Mouse (Mus musculus) MEL (cell line): ENCODE measurements around the gene Tom1l2. TPM values are rescaled to one million over a fixed set of nuclear protein-coding genes. Genes with fewer than 3 reads are reported as not detected.

Experiments
- DNase-seq: peaks from one replicate; pipeline ENCODE4 v3.0.0; 2011; ENCODE audit warnings: low read depth, low spot score
- H3K27ac ChIP-seq: 2 replicates; pipeline ENCODE4 v1.5.1; 2012; ENCODE audit warnings: low read depth, mild to moderate bottlenecking, control low read depth, low read length, moderate library complexity; ENCODE audit not compliant: control insufficient read depth
- H3K27me3 ChIP-seq, 2 experiments: fragments of 150-350 bp in 1 of 2; sonication (generic) in 1 of 2; 2 replicates each; pipeline ENCODE4 v1.6.1; 2012; ENCODE audit warnings: low read length in 2 of 2, mild to moderate bottlenecking in 2 of 2, improper control_type of control experiment in 1 of 2, moderate library complexity in 1 of 2; ENCODE audit not compliant: insufficient read depth in 2 of 2, control insufficient read depth in 1 of 2
- H3K36me3 ChIP-seq, 2 experiments: 2 replicates each; pipeline ENCODE4 v1.6.1; 2012 to 2014; ENCODE audit warnings: low read length in 2 of 2, improper control_type of control experiment in 1 of 2, inconsistent platforms in 1 of 2, mild to moderate bottlenecking in 1 of 2; ENCODE audit not compliant: insufficient read depth in 2 of 2, control insufficient read depth in 1 of 2
- H3K4me1 ChIP-seq, 2 experiments: fragments of 150-350 bp in 1 of 2; sonication (generic) in 1 of 2; 2 replicates each; pipeline ENCODE4 v1.6.1; 2012; ENCODE audit warnings: low read length in 2 of 2, improper control_type of control experiment in 1 of 2, mild to moderate bottlenecking in 1 of 2; ENCODE audit not compliant: insufficient read depth in 2 of 2, control insufficient read depth in 1 of 2
- H3K4me3 ChIP-seq, 2 experiments: fragments of 150-350 bp in 1 of 2; sonication (generic) in 1 of 2; 2 replicates each; pipeline ENCODE4 v1.5.1; 2012; ENCODE audit warnings: low read depth in 2 of 2, low read length in 2 of 2, mild to moderate bottlenecking in 2 of 2, moderate library complexity in 2 of 2, control low read depth in 1 of 2, improper control_type of control experiment in 1 of 2; ENCODE audit not compliant: control insufficient read depth in 1 of 2, insufficient read depth in 1 of 2
- H3K79me2 ChIP-seq: 2 replicates; pipeline ENCODE4 v1.6.1; 2012; ENCODE audit warnings: mild to moderate bottlenecking, low read length, moderate library complexity; ENCODE audit not compliant: control insufficient read depth, poor library complexity, insufficient read depth
- H3K9ac ChIP-seq: 2 replicates; pipeline ENCODE4 v1.6.1; 2012; ENCODE audit warnings: low read depth, mild to moderate bottlenecking, control low read depth, low read length, moderate library complexity; ENCODE audit not compliant: control insufficient read depth, poor library complexity, severe bottlenecking
- H3K9me3 ChIP-seq: fragments of 150-350 bp; sonication (generic); replicated peaks from 2 replicates; pipeline ENCODE4 v1.6.1; 2012; ENCODE audit warnings: mild to moderate bottlenecking, low read length, improper control_type of control experiment, moderate library complexity; ENCODE audit not compliant: insufficient read depth
- BHLHE40 ChIP-seq: IDR thresholded peaks from 2 replicates; pipeline ENCODE4 v1.6.1; 2012; ENCODE audit warnings: low read depth, mild to moderate bottlenecking, inconsistent platforms, low read length, improper control_type of control experiment, borderline replicate concordance
- CHD2 ChIP-seq: IDR thresholded peaks from 2 replicates; pipeline ENCODE4 v1.6.1; 2011; ENCODE audit warnings: low read length, improper control_type of control experiment
- CTCF ChIP-seq, 3 experiments: IDR thresholded peaks in 2 of 3; conservative IDR thresholded peaks in 1 of 3; 2 replicates each; pipeline ENCODE4 v1.5.1; 2011 to 2012; ENCODE audit warnings: low read length in 3 of 3, low read depth in 2 of 3, mild to moderate bottlenecking in 2 of 3, improper control_type of control experiment in 1 of 3, inconsistent platforms in 1 of 3, mixed read lengths in 1 of 3, moderate library complexity in 1 of 3; ENCODE audit not compliant: control insufficient read depth in 1 of 3, insufficient read depth in 1 of 3, poor library complexity in 1 of 3, severe bottlenecking in 1 of 3
- GABPA ChIP-seq: IDR thresholded peaks from 2 replicates; pipeline ENCODE4 v1.6.1; 2012; ENCODE audit warnings: low read depth, mild to moderate bottlenecking, inconsistent platforms, low read length, improper control_type of control experiment, moderate library complexity
- MAFK ChIP-seq: IDR thresholded peaks from 2 replicates; pipeline ENCODE4 v1.6.1; 2011; ENCODE audit warnings: low read depth, mild to moderate bottlenecking, low read length, improper control_type of control experiment, borderline replicate concordance
- MAX ChIP-seq: IDR thresholded peaks from 2 replicates; pipeline ENCODE4 v1.6.1; 2011; ENCODE audit warnings: low read length, improper control_type of control experiment
- MAZ ChIP-seq: IDR thresholded peaks from 2 replicates; pipeline ENCODE4 v1.6.1; 2012; ENCODE audit warnings: low read depth, mild to moderate bottlenecking, inconsistent platforms, low read length, improper control_type of control experiment
- MEF2A ChIP-seq: IDR thresholded peaks from 2 replicates; pipeline ENCODE4 v1.6.1; 2014; ENCODE audit warnings: low read depth, mild to moderate bottlenecking, inconsistent platforms, low read length, improper control_type of control experiment; ENCODE audit not compliant: poor library complexity, insufficient replicate concordance, severe bottlenecking; ENCODE audit errors: extremely low read depth
- MYB ChIP-seq: IDR thresholded peaks from 2 replicates; pipeline ENCODE4 v1.6.1; 2011; ENCODE audit warnings: mild to moderate bottlenecking, low read depth, low read length, improper control_type of control experiment
- MYC ChIP-seq: IDR thresholded peaks from 2 replicates; pipeline ENCODE4 v1.6.1; 2011; ENCODE audit warnings: low read depth, mild to moderate bottlenecking, low read length, improper control_type of control experiment, moderate library complexity
- NELFE ChIP-seq: IDR thresholded peaks from 2 replicates; pipeline ENCODE4 v1.6.1; 2011; ENCODE audit warnings: low read depth, low read length, improper control_type of control experiment
- RCOR1 ChIP-seq: IDR thresholded peaks from 2 replicates; pipeline ENCODE4 v1.6.1; 2012; ENCODE audit warnings: low read depth, mild to moderate bottlenecking, inconsistent platforms, low read length, improper control_type of control experiment
- SIN3A ChIP-seq: IDR thresholded peaks from 2 replicates; pipeline ENCODE4 v1.6.1; 2012; ENCODE audit warnings: low read length, improper control_type of control experiment, inconsistent platforms
- TCF12 ChIP-seq: IDR thresholded peaks from 2 replicates; pipeline ENCODE4 v1.6.1; 2014; ENCODE audit warnings: low read depth, mild to moderate bottlenecking, inconsistent platforms, low read length, improper control_type of control experiment, moderate library complexity
- UBTF ChIP-seq: IDR thresholded peaks from 2 replicates; pipeline ENCODE4 v1.6.1; 2012; ENCODE audit warnings: low read depth, mild to moderate bottlenecking, inconsistent platforms, low read length, improper control_type of control experiment, moderate library complexity, borderline replicate concordance; ENCODE audit not compliant: insufficient read depth
- USF1 ChIP-seq: IDR thresholded peaks from 2 replicates; pipeline ENCODE4 v1.6.1; 2014; ENCODE audit warnings: low read depth, mild to moderate bottlenecking, inconsistent platforms, low read length, improper control_type of control experiment, moderate library complexity
- USF2 ChIP-seq, 2 experiments: IDR thresholded peaks; 2 replicates each; pipeline ENCODE4 v1.6.1; 2011 to 2012; ENCODE audit warnings: improper control_type of control experiment in 2 of 2, low read length in 2 of 2, borderline replicate concordance in 1 of 2, inconsistent platforms in 1 of 2, low read depth in 1 of 2, mild to moderate bottlenecking in 1 of 2; ENCODE audit not compliant: insufficient read depth in 1 of 2
- ZKSCAN1 ChIP-seq: IDR thresholded peaks from 2 replicates; pipeline ENCODE4 v1.6.1; 2012; ENCODE audit warnings: low read depth, mild to moderate bottlenecking, inconsistent platforms, low read length, improper control_type of control experiment, moderate library complexity
- polyA plus RNA-seq, 2 experiments: library from polyadenylated mRNA; stranded (reverse) in 1 of 2; unstranded in 1 of 2; fragments of >175 nt in 1 of 2; fragments of >200 nt in 1 of 2; gene quantifications; 2 replicates each; pipeline versions ENCODE4 v1.2.1 to v1.2.4; 2012; ENCODE audit warnings: low replicate concordance in 2 of 2, low read depth in 1 of 2; ENCODE audit not compliant: insufficient read length in 2 of 2, insufficient read depth in 1 of 2, missing spikeins in 1 of 2
- total RNA-seq: library from RNA; depleted of rRNA; stranded (reverse); fragments of 300-350 nt; gene quantifications from 2 replicates; pipeline ENCODE4 v1.2.3, GENCODE M21; 2012

Gene Tom1l2
- total and polyA plus RNA-seq, 3 experiments: 6.8 to 12.2 TPM; not detected in 1

DNA sequence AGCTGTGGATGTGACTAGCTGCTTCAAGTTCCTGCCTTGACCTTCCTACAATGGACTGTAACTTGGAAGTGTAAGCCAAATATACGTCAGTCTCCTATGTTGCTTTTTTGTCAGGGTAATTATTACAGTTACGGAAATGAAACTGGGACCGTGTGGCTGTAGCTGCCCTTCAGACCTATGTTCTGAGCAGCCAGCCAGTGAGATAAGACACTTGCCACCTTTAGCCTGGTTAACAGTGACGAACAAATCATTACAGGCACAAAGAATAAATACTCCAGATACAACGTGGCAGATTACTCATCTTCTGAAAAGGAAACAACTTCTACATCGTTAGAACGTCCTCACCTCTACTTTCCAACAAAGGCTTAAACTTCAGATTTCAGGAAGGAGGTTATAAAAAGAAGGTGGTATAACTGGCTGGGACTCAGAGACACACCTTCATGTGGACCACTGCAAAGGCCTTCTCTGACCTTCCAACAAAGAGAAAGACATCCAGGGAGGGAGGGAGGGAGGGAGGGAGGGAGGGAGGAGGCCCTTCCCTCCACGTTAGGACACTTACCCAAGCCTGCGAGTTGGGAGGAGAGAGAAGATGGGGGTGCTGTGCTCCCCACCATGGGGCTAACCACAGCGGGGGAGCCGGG, 108.1 kb downstream of the Tom1l2 start:
- no peak for TF ChIP-seq MYC
- no peak for TF ChIP-seq ZKSCAN1
- no peak for TF ChIP-seq TCF12
- TF ChIP-seq SIN3A: no peak
- TF ChIP-seq RCOR1: no peak
- TF ChIP-seq CTCF (IDR thresholded peaks at IDR 0.05 in 2 of 3, conservative IDR thresholded peaks at IDR 0.05 in 1 of 3; ENCODE audit: control insufficient read depth in 1 of 3, insufficient read depth in 1 of 3, low read depth in 2 of 3, low read length in 3 of 3, poor library complexity in 1 of 3, severe bottlenecking in 1 of 3): no peak
- TF ChIP-seq NELFE: no peak
- TF ChIP-seq CHD2: no peak
- TF ChIP-seq UBTF: no peak
- no peak for TF ChIP-seq MYB
- H3K36me3 ChIP-seq: no peaks in the 10 kb centered on the region
- H3K9ac ChIP-seq: no peak overlapping the region
- H3K9me3 ChIP-seq: no peaks in the 10 kb centered on the region
- no peaks in the 10 kb centered on the region for H3K4me1 ChIP-seq
- no peak overlapping the region for H3K4me3 ChIP-seq
- no peak for DNase-seq
- no peaks in the 10 kb centered on the region for H3K79me2 ChIP-seq
- H3K27me3 ChIP-seq: no peaks in the 10 kb centered on the region
- H3K27ac ChIP-seq: no peak overlapping the region

DNA sequence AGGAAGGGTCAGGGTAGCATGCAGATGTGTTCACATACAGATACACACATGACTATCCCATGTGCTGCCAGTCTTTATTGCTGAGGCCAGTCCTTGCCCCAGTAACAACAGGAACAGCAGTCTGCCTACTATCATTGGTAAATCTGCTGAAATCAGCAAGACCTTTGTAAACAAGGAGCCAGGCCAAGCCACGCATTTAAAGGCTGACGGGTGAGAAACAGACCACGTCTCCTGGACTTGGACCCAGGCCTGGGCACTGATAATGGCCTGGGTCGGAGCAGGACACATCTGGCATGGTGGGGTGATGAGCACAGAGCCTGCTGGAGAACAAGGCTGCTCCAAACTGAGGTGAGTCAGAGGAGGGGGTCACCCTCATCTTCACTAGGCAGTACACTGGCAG, 112.2 kb downstream of the Tom1l2 start:
- no peaks in the 10 kb centered on the region for H3K27me3 ChIP-seq
- no peak overlapping the region for H3K9ac ChIP-seq
- DNase-seq: no peak
- H3K36me3 ChIP-seq: no peaks in the 10 kb centered on the region
- no peaks in the 10 kb centered on the region for H3K9me3 ChIP-seq
- H3K79me2 ChIP-seq: no peaks in the 10 kb centered on the region
- H3K4me3 ChIP-seq: no peak overlapping the region
- H3K27ac ChIP-seq: no peak overlapping the region
- no peak for TF ChIP-seq USF2 (IDR thresholded peaks at IDR 0.05; ENCODE audit: borderline replicate concordance in 1 of 2, insufficient read depth in 1 of 2, low read depth in 1 of 2, low read length in 2 of 2)
- TF ChIP-seq MAFK: no peak
- no peak for TF ChIP-seq GABPA
- no peak for TF ChIP-seq USF1
- no peak for TF ChIP-seq CHD2
- no peak for TF ChIP-seq BHLHE40
- TF ChIP-seq TCF12: no peak
- TF ChIP-seq MAX: no peak
- TF ChIP-seq MEF2A: no peak
- TF ChIP-seq CTCF (IDR thresholded peaks at IDR 0.05 in 2 of 3, conservative IDR thresholded peaks at IDR 0.05 in 1 of 3; ENCODE audit: control insufficient read depth in 1 of 3, insufficient read depth in 1 of 3, low read depth in 2 of 3, low read length in 3 of 3, poor library complexity in 1 of 3, severe bottlenecking in 1 of 3): no peak
- no peak for TF ChIP-seq MYB
- TF ChIP-seq MAZ: no peak
- no peaks in the 10 kb centered on the region for H3K4me1 ChIP-seq
